Mouse (Mus musculus) G1E-ER4 (cell line): ENCODE data around the gene Irf3. TPM values are rescaled to one million over a fixed set of nuclear protein-coding genes. Genes with fewer than 3 reads are reported as not detected.

Experiments used
- GATA1 ChIP-seq: IDR thresholded peaks from one replicate; pipeline ENCODE4 v1.8.0; 2012; ENCODE audit warnings: low read length, inconsistent platforms
- polyA plus RNA-seq: library from polyadenylated mRNA; stranded (reverse); fragments of >175 nt; gene quantifications from 2 replicates; pipeline ENCODE4 v1.2.3, GENCODE M21; 2012

Irf3 gene
- polyA plus RNA-seq, 1 experiment: 153 TPM

DNA sequence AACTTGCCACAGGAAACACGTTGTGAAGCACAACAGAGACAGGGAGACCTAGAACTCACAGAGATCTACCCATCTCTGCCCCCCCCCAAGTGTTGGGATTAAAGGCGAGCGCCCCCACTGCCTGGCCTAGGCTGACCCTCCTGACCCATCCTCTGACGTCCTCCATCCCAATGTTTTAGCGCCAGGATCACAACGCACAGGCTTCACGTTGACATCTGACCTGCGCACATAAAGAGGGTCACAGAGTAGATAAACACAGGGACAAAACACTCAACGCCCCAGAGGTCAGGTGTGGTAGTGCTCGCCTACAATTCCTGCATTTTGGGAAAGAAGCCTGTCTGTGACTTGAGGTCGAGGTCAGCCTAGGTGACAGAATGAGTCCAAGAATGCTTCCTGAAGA is 39.3 kb downstream of the Irf3 start:
- no peak for TF ChIP-seq GATA1

DNA sequence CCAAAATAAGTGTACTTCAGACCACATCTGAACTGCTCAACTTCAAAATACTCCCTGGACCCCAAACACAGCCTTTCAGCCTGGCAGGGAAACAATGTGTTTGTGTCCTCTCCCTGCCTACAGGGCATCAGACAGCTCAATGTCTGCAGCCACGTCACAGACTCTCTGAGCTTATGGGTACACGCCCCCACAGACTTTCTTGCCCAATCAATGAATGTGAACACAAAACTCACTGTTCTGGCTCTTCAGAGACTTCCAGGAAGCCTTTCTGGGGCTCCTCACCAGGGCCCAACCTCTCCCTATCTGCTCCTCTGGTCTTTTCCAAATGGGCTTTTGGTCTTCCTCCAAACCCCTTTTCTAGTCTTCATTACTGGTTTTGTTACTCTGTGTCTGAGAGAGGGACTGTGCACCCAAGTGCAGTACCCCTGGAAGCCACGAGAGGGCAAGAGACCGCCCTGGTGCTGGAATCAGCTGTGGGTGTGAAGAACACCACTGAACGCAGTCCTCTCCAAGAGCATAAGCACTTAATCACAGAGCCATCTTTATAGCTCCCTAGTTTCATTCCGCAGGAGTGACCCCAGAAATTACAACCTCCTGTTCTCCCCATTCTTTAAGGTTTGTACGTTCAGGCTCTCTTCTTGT is 40.4 kb downstream of the Irf3 start:
- no peak for TF ChIP-seq GATA1

GRCm38 (mm10) chr7:45038411-45038810 is 41.0 kb downstream of the Irf3 start:
- no peak for TF ChIP-seq GATA1

DNA sequence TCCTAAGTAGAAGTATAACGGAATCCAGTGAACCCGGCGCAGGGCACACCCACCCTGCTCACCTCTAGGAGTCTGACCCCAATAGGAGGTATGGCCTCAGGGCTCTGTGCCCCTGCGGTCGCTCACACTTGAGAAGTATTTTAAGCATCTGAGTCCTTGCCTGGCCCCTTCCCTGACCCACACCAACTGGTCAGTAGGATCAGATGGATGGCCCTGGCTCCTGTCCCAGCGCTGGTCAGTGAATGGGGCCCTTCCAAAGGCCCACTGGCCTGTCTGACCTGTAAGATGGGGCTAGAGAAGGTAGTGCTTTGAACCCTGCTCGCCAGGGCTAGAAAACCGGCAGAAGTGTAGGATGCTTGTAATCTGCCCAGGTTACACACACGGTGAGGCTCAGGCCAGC is 43.4 kb downstream of the Irf3 start:
- TF ChIP-seq GATA1: no peak

DNA sequence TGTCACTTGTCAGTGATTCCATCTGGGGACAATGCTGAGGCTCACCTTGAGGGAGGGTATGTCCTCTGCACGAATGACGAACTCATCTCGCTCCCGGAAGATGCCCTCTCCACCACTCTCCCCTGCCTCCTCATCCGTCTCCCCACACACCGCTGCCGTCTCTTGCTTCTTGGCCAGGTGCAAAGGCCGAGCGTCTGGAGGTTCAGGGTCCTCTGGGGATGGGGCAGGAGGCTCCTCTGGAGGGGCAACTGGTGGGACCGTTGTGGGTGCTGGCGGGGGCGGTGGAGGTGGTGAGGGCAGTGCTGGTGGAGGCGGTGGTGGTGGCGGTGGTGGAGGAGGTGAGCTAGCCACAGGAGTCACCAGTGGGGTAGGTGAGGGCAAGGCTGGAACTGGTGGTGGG is 45.9 kb downstream of the Irf3 start:
- no peak for TF ChIP-seq GATA1

DNA sequence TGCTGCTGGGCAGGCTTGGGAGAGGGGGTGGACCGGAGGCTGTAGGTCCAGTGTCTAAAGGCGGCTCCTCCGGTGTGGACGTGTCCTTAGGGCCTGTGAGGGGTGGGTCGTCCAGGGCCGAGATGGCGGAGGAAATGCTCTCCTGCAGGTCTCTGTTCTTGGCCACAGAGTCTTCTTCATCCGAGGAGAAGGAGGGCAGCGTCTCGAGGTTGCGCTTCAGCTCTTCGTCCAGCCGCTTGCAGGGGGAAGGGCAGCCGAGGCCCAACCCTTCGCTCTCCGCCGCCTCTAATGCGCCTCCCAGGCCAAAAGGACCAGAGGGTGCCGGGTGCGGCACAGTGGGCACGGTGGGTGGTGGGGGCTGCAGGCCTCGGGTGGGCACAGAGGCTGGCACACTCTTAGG is 48.3 kb downstream of the Irf3 start:
- no peak for TF ChIP-seq GATA1

- no peak for TF ChIP-seq GATA1
Measured at GRCm38 (mm10) chr7:45046853-45047350, 49.5 kb downstream of the Irf3 start.

DNA sequence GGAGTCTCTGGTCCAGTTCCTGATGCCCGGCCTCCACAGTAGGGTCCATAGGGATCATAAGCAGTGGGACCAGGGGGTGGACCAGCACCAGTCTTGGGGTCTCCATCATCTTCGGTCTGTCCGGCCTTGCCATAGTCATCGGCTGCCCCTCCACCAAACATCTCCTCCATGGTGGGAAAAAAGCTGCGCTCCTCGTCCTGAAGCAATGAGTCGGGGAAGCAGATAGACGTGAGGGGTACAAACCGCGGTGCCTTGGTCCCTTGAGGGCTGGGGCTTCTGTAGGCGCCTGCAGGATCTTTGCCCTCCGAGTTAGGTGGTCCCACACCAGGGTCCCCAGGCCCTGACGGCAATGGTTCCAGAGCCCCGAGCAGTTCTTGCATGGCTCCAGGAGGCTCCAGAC is 50.0 kb downstream of the Irf3 start:
- TF ChIP-seq GATA1: no peak

DNA sequence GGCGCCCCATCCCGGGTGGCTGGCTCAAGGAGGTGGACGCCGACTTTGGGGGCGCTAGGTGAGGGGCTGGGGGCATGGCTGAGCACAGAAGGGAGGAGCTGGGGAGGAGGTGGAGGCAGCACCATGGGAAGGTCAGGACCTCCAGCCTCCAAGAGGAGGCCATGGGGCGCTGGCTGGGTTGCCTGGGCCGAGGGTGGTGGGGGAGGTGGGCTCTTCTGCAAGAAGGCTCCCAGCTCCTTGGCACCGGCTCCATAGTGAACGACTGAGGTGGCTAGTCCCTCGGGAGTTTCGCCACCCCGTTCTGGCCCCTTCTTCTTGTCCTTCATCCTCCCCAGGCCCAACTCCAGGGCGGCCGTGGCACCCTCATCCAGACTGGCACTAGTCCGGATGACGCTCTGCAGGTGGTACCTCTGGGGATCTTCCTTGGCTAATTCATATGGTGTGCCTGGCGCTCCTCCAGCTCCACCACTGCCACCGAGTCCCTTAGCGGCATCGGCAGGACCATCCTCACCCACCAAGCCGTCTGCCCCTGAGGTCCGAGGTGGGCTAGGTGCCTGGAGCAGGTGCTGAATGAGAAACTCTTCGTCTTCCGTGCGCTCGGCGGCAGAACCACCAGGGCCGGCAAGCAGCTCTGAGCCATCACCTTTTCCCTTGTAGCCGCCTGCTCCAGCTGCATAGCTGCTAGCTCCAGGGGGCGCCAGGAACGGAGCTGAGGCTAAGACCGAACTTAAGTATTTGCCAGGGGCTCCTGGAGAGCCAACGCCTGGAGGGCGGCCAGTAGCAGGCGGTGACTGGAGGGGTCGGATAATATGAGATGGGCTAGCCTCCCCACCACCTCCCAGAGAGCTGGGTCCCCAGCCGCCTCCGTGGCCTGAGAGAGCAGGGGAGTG is 50.8 kb downstream of the Irf3 start:
- TF ChIP-seq GATA1: no peak

DNA sequence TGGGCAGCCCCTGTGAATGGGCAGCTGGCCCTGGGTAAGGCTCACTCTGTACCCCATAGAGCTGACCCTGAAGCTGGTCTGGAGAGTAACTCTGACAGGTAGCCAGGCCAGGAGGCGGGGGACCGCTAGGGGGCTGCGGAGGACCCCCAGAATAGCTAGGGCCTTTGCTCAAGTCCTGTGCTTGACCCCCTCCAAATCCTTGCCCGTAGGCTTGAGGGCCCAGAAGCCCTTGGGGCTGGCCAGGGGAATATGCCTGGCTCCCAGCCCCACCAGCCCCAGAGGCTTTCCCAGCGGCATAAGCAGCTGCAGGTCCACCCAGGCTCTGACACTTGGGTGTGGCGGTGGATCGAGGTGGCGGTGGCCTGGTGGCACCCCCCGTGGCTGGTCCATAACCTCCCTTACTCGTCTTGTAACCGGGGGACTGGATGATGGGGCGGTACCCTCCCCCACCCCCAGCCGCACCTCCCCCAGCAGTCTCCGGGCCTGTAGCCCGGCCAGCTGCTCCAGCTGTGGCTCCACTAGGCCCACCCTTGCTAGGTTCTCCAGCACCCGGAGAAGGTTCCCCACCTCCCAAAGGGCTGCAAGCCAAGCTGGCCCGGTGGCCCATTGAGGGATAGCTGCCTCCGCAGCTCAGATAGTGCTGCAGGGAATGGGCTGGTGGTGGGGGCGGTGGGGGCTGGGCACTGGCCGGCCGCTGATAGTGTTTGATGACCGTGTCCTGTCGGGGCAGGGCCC is 51.6 kb downstream of the Irf3 start:
- no peak for TF ChIP-seq GATA1

DNA sequence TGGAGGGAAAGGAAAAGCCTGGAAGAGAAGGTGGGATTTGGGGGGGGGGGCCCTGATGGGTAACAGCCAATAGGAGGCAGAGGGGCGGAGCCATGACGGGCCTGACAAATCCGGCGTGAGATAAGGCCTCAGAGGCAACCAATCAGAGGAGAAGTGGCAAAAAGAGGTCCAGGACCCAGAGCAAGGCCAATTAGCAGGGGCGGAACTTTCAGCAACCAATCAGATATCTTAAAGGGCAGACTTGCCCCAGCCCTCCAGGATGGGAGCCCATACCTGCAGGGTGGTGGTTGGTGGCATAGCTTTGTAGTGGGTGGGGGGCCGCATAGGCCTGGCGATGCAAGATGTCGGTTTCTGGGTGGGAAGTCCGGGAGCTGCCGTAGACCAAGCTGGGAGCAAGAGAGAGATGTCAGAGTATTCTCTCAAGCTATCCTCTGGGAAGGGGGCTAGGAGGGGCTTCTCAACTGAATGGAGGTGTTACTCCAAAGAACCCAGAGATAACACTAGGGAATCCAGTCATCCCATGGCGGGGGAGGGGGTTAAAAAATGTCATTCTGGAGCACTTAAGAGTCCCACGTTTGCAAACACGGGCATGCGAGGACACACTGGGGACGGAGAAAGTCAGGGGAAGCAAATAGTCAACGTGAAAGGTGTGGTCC is 53.6 kb downstream of the Irf3 start:
- no peak for TF ChIP-seq GATA1

DNA sequence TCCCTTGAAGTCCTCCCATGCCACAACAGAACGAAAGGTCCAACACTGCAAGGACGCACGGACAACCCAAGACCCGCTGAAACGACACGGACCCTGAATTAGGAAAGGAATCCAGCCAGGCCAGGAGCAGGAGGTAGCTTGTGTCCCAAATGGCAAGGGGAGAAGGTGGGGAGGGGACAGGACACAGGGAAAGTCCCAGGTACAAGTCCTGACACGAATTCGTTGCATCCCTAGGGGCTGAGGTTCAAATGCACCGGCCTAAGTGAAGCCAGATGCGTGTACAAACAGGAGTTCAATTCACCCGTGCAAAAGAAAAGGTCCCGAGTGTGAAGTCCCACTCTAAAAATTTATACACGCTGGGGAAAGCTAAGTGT is 54.1 kb downstream of the Irf3 start:
- no peak for TF ChIP-seq GATA1

Other genes with a start within 250 kb of the Irf3 start
- 98.8 and 104 TPM in 2 replicates for gene Vrk3, start 249.2 kb upstream of the Irf3 start, polyA plus RNA-seq
- gene Zfp473, start 246.6 kb upstream of the Irf3 start, polyA plus RNA-seq: 0.11 and 0.17 TPM in 2 replicates
- 89.3 and 290 TPM in 2 replicates for gene Nup62, start 181.6 kb upstream of the Irf3 start, polyA plus RNA-seq
- gene Il4i1, start 181.3 kb upstream of the Irf3 start, polyA plus RNA-seq: 1.4 TPM in 2 replicates
- 545 and 546 TPM in 2 replicates for gene Atf5, start 181.0 kb upstream of the Irf3 start, polyA plus RNA-seq
- 873 and 930 TPM in 2 replicates for gene Akt1s1, start 148.7 kb upstream of the Irf3 start, polyA plus RNA-seq
- gene Tbc1d17, start 148.6 kb upstream of the Irf3 start, polyA plus RNA-seq: 87.2 and 126 TPM in 2 replicates
- 55.8 and 74.5 TPM in 2 replicates for gene Pnkp, start 140.5 kb upstream of the Irf3 start, polyA plus RNA-seq
- gene Ptov1, start 127.9 kb upstream of the Irf3 start, polyA plus RNA-seq: 256 and 306 TPM in 2 replicates
- 568 and 719 TPM in 2 replicates for gene Med25, start 104.9 kb upstream of the Irf3 start, polyA plus RNA-seq
- 67.3 and 78.5 TPM in 2 replicates for gene Fuz, start 101.6 kb upstream of the Irf3 start, polyA plus RNA-seq
- 254 and 278 TPM in 2 replicates for gene Ap2a1, start 68.2 kb upstream of the Irf3 start, polyA plus RNA-seq
- gene Tsks, start 54.4 kb upstream of the Irf3 start, polyA plus RNA-seq: 0.16 TPM in 1 of 2 replicates, not detected in the other
- gene Cpt1c, start 22.8 kb upstream of the Irf3 start, polyA plus RNA-seq: 1.2 and 1.9 TPM in 2 replicates
- gene Prmt1, start 11.1 kb upstream of the Irf3 start, polyA plus RNA-seq: 142 and 234 TPM in 2 replicates
- 195 and 211 TPM in 2 replicates for gene Bcl2l12, start 1.1 kb downstream of the Irf3 start, polyA plus RNA-seq
- gene Scaf1, start 18.7 kb downstream of the Irf3 start, polyA plus RNA-seq: 347 and 406 TPM in 2 replicates
- 7.8 and 9.1 TPM in 2 replicates for gene Rras, start 20.3 kb downstream of the Irf3 start, polyA plus RNA-seq
- gene Prr12, start 55.2 kb downstream of the Irf3 start, polyA plus RNA-seq: 123 and 149 TPM in 2 replicates
- 160 and 205 TPM in 2 replicates for gene Nosip, start 64.8 kb downstream of the Irf3 start, polyA plus RNA-seq
- gene Prrg2, start 65.0 kb downstream of the Irf3 start, polyA plus RNA-seq: 28.0 and 34.7 TPM in 2 replicates
- 1.2 and 1.8 TPM in 2 replicates for gene Rcn3, start 94.6 kb downstream of the Irf3 start, polyA plus RNA-seq
- gene Fcgrt, start 106.2 kb downstream of the Irf3 start, polyA plus RNA-seq: 0.04 TPM in 1 of 2 replicates, not detected in the other
- 236 and 428 TPM in 2 replicates for gene Rps11, start 126.8 kb downstream of the Irf3 start, polyA plus RNA-seq
- 9,046 and 9,149 TPM in 2 replicates for gene Rpl13a, start 131.1 kb downstream of the Irf3 start, polyA plus RNA-seq
- gene Gm45713, start 138.6 kb downstream of the Irf3 start, polyA plus RNA-seq: 1.5 and 3.9 TPM in 2 replicates
- gene Flt3l, start 138.8 kb downstream of the Irf3 start, polyA plus RNA-seq: 47.6 and 56.0 TPM in 2 replicates
- 93.6 and 96.2 TPM in 2 replicates for gene Pih1d1, start 156.7 kb downstream of the Irf3 start, polyA plus RNA-seq
- 150 and 154 TPM in 2 replicates for gene Aldh16a1, start 156.9 kb downstream of the Irf3 start, polyA plus RNA-seq
- 0.06 and 0.09 TPM in 2 replicates for gene Slc17a7, start 166.3 kb downstream of the Irf3 start, polyA plus RNA-seq
- not detected in 2 replicates for gene Gfy, start 181.9 kb downstream of the Irf3 start, polyA plus RNA-seq
- gene Pth2, start 183.3 kb downstream of the Irf3 start, polyA plus RNA-seq: not detected in 2 replicates
- not detected in 2 replicates for gene Ccdc155, start 207.2 kb downstream of the Irf3 start, polyA plus RNA-seq
- gene Dkkl1, start 214.5 kb downstream of the Irf3 start, polyA plus RNA-seq: 0.13 TPM in 1 of 2 replicates, not detected in the other
- gene Tead2, start 218.1 kb downstream of the Irf3 start, polyA plus RNA-seq: not detected in 2 replicates
- 96.2 and 133 TPM in 2 replicates for gene Cd37, start 241.5 kb downstream of the Irf3 start, polyA plus RNA-seq
- gene Slc6a16, start 243.4 kb downstream of the Irf3 start, polyA plus RNA-seq: not detected in 2 replicates